Mouse (Mus musculus) cerebellum, adult 2 months (tissue): Measurements from ENCODE around the gene Serinc2. TPM values are rescaled to one million over a fixed set of nuclear protein-coding genes. Genes with fewer than 3 reads are reported as not detected.

Experiments used
- DNase-seq, 2 experiments: peaks; one replicate each; pipeline ENCODE4 v3.0.0; 2021
- H3K27ac ChIP-seq: fragments of 200-500 bp; 2 replicates; pipeline ENCODE4 v1.5.1; 2012; ENCODE audit warnings: low read length, control low read depth, inconsistent platforms; ENCODE audit not compliant: insufficient read depth
- H3K27me3 ChIP-seq: fragments of 200-500 bp; 2 replicates; pipeline ENCODE4 v1.6.1; 2012; ENCODE audit warnings: inconsistent platforms, mild to moderate bottlenecking, low read length, moderate library complexity; ENCODE audit not compliant: control insufficient read depth, insufficient read depth
- H3K4me1 ChIP-seq: fragments of 200-500 bp; 2 replicates; pipeline ENCODE4 v1.6.1; 2011; ENCODE audit warnings: low read length; ENCODE audit not compliant: control insufficient read depth, insufficient read depth
- H3K4me3 ChIP-seq: fragments of 200-500 bp; replicated peaks from 2 replicates; pipeline ENCODE3; 2011; ENCODE audit warnings: mild to moderate bottlenecking, low read depth, low read length, control low read depth; ENCODE audit not compliant: insufficient read depth
- CTCF ChIP-seq: fragments of 200-500 bp; IDR thresholded peaks from 2 replicates; pipeline ENCODE4 v1.5.1; 2011; ENCODE audit warnings: low read depth, mild to moderate bottlenecking, control low read depth, low read length, moderate library complexity, borderline replicate concordance; ENCODE audit not compliant: insufficient read depth
- POLR2A ChIP-seq: fragments of 200-500 bp; IDR thresholded peaks from 2 replicates; pipeline ENCODE4 v1.6.1; 2011; ENCODE audit warnings: low read length, control low read depth, borderline replicate concordance; ENCODE audit not compliant: insufficient read depth
- WGBS: fragments of 180-500 bp; shearing (Covaris S2); methylation state at CpG from one replicate; pipeline ENCODE4 v1.1.7; 2018; 5-methylcytosine and 5-hydroxymethylcytosine counted together
- polyA plus RNA-seq: library from polyadenylated mRNA; depleted of rRNA; stranded (reverse); fragments of >200 nt; gene quantifications from 2 replicates; pipeline ENCODE4 v1.2.3, GENCODE M21; 2012

Gene Serinc2
- polyA plus RNA-seq, 1 experiment = 39.6 TPM

GRCm38 (mm10) chr4:130316691-130317090 lies 37.7 kb upstream of the Serinc2 start:
- Histone ChIP-seq H3K4me1 (peaks cover 14% of the 10 kb centered on the region; the same call in 1 of the 2 replicates), H3K27me3 (no peaks in the 10 kb centered on the region), H3K27ac (no peak overlapping the region), H3K4me3 (no peak overlapping the region)
- WGBS = 80% methylated on average over 10 of the region's 10 CpGs
- DNase-seq = no peak
- TF ChIP-seq CTCF = no peak
- no peak for TF ChIP-seq POLR2A

- DNase-seq = peak; percentile 53 to 62
- no peak overlapping the region for H3K27ac ChIP-seq
- H3K4me3 ChIP-seq = no peak overlapping the region
- no peaks in the 10 kb centered on the region for H3K27me3 ChIP-seq
- WGBS = 36% methylated on average over 13 of the region's 13 CpGs
- no peak for TF ChIP-seq CTCF
- no peak for TF ChIP-seq POLR2A
- peaks cover 18% of the 10 kb centered on the region; the same call in 1 of the 2 replicates for H3K4me1 ChIP-seq
Observed at GRCm38 (mm10) chr4:130315771-130316527, 36.9 kb upstream of the Serinc2 start.

DNA sequence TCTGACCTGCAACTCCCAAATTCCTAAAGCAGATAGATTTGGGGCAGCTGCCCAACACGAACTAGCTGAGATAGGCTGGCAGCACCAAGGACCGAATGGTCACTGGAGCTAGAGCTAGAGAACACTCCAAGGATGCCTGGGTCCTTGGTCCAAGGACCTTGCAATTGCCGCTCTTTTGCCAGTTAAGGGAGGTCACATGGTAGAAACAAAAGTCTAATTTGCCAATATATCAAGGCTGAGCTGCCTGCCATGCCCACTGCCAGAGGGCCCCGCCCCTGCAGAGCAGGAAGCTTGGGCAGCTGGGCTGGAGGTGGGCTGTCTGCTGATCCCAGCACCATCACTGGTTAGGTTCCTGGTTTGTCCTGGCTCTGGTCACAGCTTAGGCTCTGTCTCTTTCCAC lies 34.5 kb upstream of the Serinc2 start:
- H3K4me1 ChIP-seq = peaks cover 27% of the 10 kb centered on the region; the same call in 1 of the 2 replicates
- 88% methylated on average over 4 of the region's 4 CpGs for WGBS
- no peaks in the 10 kb centered on the region for H3K27me3 ChIP-seq
- no peak for DNase-seq
- no peak for TF ChIP-seq CTCF
- no peak for TF ChIP-seq POLR2A
- H3K4me3 ChIP-seq = no peak overlapping the region
- H3K27ac ChIP-seq = no peak overlapping the region

GRCm38 (mm10) chr4:130312526-130312925 lies 33.5 kb upstream of the Serinc2 start:
- TF ChIP-seq CTCF = no peak
- no peak for TF ChIP-seq POLR2A
- no peaks in the 10 kb centered on the region for H3K27me3 ChIP-seq
- 47% methylated on average over 3 of the region's 3 CpGs for WGBS
- no peak overlapping the region for H3K4me3 ChIP-seq
- no peak for DNase-seq
- no peak overlapping the region for H3K27ac ChIP-seq
- H3K4me1 ChIP-seq = peaks cover 27% of the 10 kb centered on the region; the same call in 1 of the 2 replicates

GRCm38 (mm10) chr4:130309254-130309653 lies 30.2 kb upstream of the Serinc2 start:
- no peaks in the 10 kb centered on the region for H3K27me3 ChIP-seq
- peaks cover 29% of the 10 kb centered on the region for H3K4me1 ChIP-seq
- H3K4me3 ChIP-seq = peak overlapping the region; percentile 86
- H3K27ac ChIP-seq = peak overlapping the region; percentile 85
- peak; percentile 36 to 54 for DNase-seq
- TF ChIP-seq CTCF (no peak), POLR2A (no peak)
- whole genome bisulfite sequencing = 28% methylated on average over 8 of the region's 8 CpGs

DNA sequence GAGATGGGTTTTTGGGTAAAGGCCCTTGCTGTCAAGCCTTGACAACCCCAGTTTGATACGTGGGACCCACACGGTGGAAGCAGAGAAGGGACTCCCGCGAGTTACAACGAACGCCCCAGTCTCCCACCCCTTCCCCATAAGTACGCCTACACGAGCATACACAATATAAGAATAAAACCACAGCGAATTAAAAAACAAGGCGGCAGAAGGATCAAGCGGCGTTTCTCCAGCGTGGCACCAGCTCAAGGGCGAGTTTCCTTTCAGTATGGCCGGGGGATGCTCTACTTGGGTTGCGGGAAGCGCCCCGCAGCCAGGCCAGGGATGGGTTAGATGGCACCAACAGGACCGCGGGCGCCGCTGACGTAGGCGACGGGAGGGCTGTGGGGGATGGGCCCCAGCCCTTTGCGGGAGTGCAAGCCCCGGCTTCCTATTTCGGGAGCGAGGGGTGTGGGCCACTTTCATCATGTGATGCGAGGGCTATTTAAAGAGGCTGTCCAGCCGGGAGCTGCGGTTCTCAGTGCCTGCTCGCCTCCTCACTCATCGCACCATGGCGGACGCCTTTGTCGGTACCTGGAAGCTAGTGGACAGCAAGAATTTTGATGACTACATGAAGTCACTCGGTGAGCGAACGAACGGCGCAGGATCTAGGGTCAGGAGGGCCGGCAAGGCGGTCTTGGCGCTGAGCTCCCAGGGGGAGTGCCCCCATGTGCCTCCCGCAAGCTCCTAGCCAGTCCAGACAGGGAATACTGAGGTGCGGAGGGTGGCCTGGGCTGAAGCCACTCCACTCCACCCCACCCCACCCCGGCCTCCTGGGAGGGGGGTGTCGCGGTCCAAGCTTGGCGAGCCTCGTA lies 29.5 kb upstream of the Serinc2 start, which contains the start of the genes Fabp3 and Gm10570:
Gene Fabp3, plus strand, starts transcription at position 365 of the 851 bp plus-strand sequence.
Gene Gm10570, minus strand, starts transcription at position 444 of the 851 bp plus-strand sequence.
- peak; percentile 85 to 86 for DNase-seq
- H3K4me1 ChIP-seq = peaks cover 29% of the 10 kb centered on the region
- 1% methylated on average over 52 of the region's 52 CpGs for WGBS
- H3K4me3 ChIP-seq = peak within 1 kb of the TSS; percentile 86
- H3K27ac ChIP-seq = peak within 1 kb of the TSS; percentile 85
- no peak for TF ChIP-seq CTCF
- peak; percentile 75; the same call in 1 of the 2 replicates for TF ChIP-seq POLR2A
- H3K27me3 ChIP-seq = no peaks in the 10 kb centered on the region

DNA sequence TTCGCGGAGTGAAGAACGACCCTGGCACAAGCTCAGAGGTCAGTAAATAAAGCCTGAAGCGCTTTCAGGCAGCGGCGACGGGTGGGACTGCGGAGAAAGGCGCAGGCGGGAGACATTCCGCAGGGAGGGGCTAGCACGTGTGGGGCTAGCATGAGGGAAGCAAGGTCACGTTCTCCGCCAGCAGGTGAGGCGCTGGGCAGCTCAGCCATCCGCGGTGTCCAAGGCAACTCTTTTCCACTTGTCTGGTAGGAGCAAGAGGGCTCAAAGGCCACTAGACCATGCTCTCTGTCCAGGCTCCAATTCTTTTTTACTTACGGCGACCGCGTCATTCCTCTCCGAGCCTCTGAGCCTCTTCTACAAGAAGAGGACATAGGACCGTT lies 28.8 kb upstream of the Serinc2 start:
- 3% methylated on average over 23 of the region's 23 CpGs for WGBS
- Histone ChIP-seq H3K27ac (peak overlapping the region; percentile 85), H3K27me3 (no peaks in the 10 kb centered on the region), H3K4me1 (peaks cover 29% of the 10 kb centered on the region), H3K4me3 (peak overlapping the region; percentile 86)
- peak; percentile 72 to 76 for DNase-seq
- TF ChIP-seq CTCF (no peak), POLR2A (0 out of 2 replicates have a peak, but pooled peaks have one; percentile 29)
